Mouse (Mus musculus): Measurements from ENCODE around the gene Prkar2b.

- TF ChIP-seq CTCF (IDR thresholded peaks at IDR 0.05; ENCODE audit: borderline replicate concordance, insufficient read depth, low read length) (peak; percentile 90), POLR2A (IDR thresholded peaks at IDR 0.05; ENCODE audit: low read depth, low read length) (no peak)
These were observed 134.4 kb downstream of the Prkar2b start for GRCm38 (mm10) chr12:31926661-31927061.
